Mouse (Mus musculus): ENCODE measurements at regions not wholly inside any gene's neighbourhood (a gene's known extent, or its start where the extent isn't known, plus 50 kb on each side); places are given as distances from the start of the nearest gene placed in this dataset.

GRCm38 (mm10) chr13:54312405-54313185 lies 58.6 kb upstream of the Cplx2 start:
- Histone ChIP-seq H3K4me3 (replicated peaks; ENCODE audit: extremely low read depth, low read depth, low read length) (no peak overlapping the region), H3K4me1 (ENCODE audit: control insufficient read depth, insufficient read depth, low read length) (peaks cover 2% of the 10 kb centered on the region; the same call in 1 of the 2 replicates)
- DNase-seq, result no peak
- no peak for TF ChIP-seq CTCF (IDR thresholded peaks at IDR 0.05; ENCODE audit: insufficient read depth, low read length)
- TF ChIP-seq POLR2A (IDR thresholded peaks at IDR 0.05; ENCODE audit: borderline replicate concordance, extremely low read depth, low read depth, low read length), result no peak
- 49% methylated on average over 18 of the region's 18 CpGs for WGBS

GRCm38 (mm10) chr13:54315333-54315732 lies 55.8 kb upstream of the Cplx2 start:
- 82% methylated on average over 3 of the region's 3 CpGs for WGBS
- no peak overlapping the region for H3K4me3 ChIP-seq (replicated peaks; ENCODE audit: extremely low read depth, low read depth, low read length)
- TF ChIP-seq CTCF (IDR thresholded peaks at IDR 0.05; ENCODE audit: insufficient read depth, low read length), result no peak
- TF ChIP-seq POLR2A (IDR thresholded peaks at IDR 0.05; ENCODE audit: borderline replicate concordance, extremely low read depth, low read depth, low read length), result no peak
- H3K4me1 ChIP-seq (ENCODE audit: control insufficient read depth, insufficient read depth, low read length), result no peaks in the 10 kb centered on the region
- DNase-seq, result no peak

GRCm38 (mm10) chr13:54316907-54317306 lies 54.2 kb upstream of the Cplx2 start:
- 89% methylated on average over 6 of the region's 6 CpGs for WGBS
- DNase-seq, result no peak
- Histone ChIP-seq H3K4me1 (ENCODE audit: control insufficient read depth, insufficient read depth, low read length) (no peaks in the 10 kb centered on the region), H3K4me3 (replicated peaks; ENCODE audit: extremely low read depth, low read depth, low read length) (no peak overlapping the region)
- TF ChIP-seq POLR2A (IDR thresholded peaks at IDR 0.05; ENCODE audit: borderline replicate concordance, extremely low read depth, low read depth, low read length) (no peak), CTCF (IDR thresholded peaks at IDR 0.05; ENCODE audit: insufficient read depth, low read length) (no peak)

- Histone ChIP-seq H3K4me1 (ENCODE audit: control insufficient read depth, insufficient read depth, low read length) (no peaks in the 10 kb centered on the region), H3K4me3 (replicated peaks; ENCODE audit: extremely low read depth, low read depth, low read length) (no peak overlapping the region)
- DNase-seq, result no peak
- 78% methylated on average over 4 of the region's 4 CpGs for WGBS
- TF ChIP-seq CTCF (IDR thresholded peaks at IDR 0.05; ENCODE audit: insufficient read depth, low read length), result no peak
- no peak for TF ChIP-seq POLR2A (IDR thresholded peaks at IDR 0.05; ENCODE audit: borderline replicate concordance, extremely low read depth, low read depth, low read length)
Observed at GRCm38 (mm10) chr13:54318161-54318560, 53.0 kb upstream of the Cplx2 start.

- TF ChIP-seq POLR2A (IDR thresholded peaks at IDR 0.05; ENCODE audit: borderline replicate concordance, extremely low read depth, low read depth, low read length), result no peak
- TF ChIP-seq CTCF (IDR thresholded peaks at IDR 0.05; ENCODE audit: insufficient read depth, low read length), result no peak
- 64% methylated on average over 5 of the region's 5 CpGs for WGBS
Observed at GRCm38 (mm10) chr13:54318601-54319000, 52.5 kb upstream of the Cplx2 start.

GRCm38 (mm10) chr13:54320212-54320611 lies 50.9 kb upstream of the Cplx2 start:
- DNase-seq, result no peak
- Histone ChIP-seq H3K4me1 (ENCODE audit: control insufficient read depth, insufficient read depth, low read length) (no peaks in the 10 kb centered on the region), H3K4me3 (replicated peaks; ENCODE audit: extremely low read depth, low read depth, low read length) (no peak overlapping the region)
- 57% methylated on average over 9 of the region's 9 CpGs for WGBS
- TF ChIP-seq CTCF (IDR thresholded peaks at IDR 0.05; ENCODE audit: insufficient read depth, low read length), result peak; percentile 58
- TF ChIP-seq POLR2A (IDR thresholded peaks at IDR 0.05; ENCODE audit: borderline replicate concordance, extremely low read depth, low read depth, low read length), result no peak

More at GRCm38 (mm10) chr13:54318601-54319000, 52.5 kb upstream of the Cplx2 start:
- no peak for DNase-seq
- Histone ChIP-seq H3K4me3 (replicated peaks; ENCODE audit: extremely low read depth, low read depth, low read length) (no peak overlapping the region), H3K4me1 (ENCODE audit: control insufficient read depth, insufficient read depth, low read length) (no peaks in the 10 kb centered on the region)

- no peak overlapping the region for H3K4me3 ChIP-seq (replicated peaks; ENCODE audit: extremely low read depth, low read depth, low read length)
- TF ChIP-seq CTCF (IDR thresholded peaks at IDR 0.05; ENCODE audit: insufficient read depth, low read length) (no peak), POLR2A (IDR thresholded peaks at IDR 0.05; ENCODE audit: borderline replicate concordance, extremely low read depth, low read depth, low read length) (no peak)
- H3K4me1 ChIP-seq (ENCODE audit: control insufficient read depth, insufficient read depth, low read length), result no peaks in the 10 kb centered on the region
- 63% methylated on average over 14 of the region's 14 CpGs for WGBS
- no peak for DNase-seq
Observed at GRCm38 (mm10) chr13:54321011-54321410, 50.1 kb upstream of the Cplx2 start.

Data from lung, adult 2 months (tissue).